Mouse (Mus musculus): ENCODE measurements around the gene Gm11116.
"Not testable (repeated sequence)": the region's sequence is repeated elsewhere in the genome, so short reads cannot be mapped to it uniquely, and the experiment has no call there.

The Gm11116 gene

DNA sequence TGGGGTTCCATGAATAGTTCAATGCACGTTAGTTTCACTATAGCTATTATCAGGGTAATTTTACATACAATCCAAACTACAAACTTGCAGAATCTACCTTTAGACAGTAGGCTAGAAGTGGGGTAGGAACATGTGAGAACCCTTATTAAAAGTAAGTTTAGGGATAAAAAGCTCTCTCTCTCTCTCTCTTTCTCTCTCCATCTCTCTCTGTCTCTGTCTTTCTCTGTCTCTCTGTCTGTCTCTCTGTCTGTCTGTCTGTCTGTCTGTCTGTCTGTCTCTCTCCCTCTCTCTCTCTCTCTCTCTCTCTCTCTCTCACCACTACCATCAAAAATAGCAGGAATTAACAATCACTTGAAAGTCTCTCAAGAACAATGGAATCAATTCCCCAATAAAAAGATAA lies at the start of gene Gm11116:
Gene Gm11116 (minus strand): TSS at position 101 of the 400 bp plus-strand sequence.
- DNase-seq (ENCODE audit: low spot score), result no peak

DNA sequence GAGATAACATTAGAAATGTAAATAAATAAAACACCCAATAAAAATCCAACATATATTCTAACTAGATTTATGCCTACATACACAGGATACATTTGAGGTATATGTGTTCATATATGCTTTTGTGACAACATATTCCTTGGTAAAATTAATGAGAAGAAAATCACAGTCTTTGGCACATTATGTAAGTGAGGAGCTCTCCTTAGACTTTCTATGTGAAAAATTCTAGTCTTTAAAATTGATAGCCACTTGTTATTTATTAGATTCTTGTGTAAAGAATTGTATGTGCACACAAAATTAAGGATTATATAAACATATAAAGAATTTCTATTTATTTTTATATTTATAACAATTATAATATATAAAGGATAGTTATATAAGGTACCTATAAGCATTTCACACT lies 42.7 kb upstream of the Gm11116 start, which contains the start of gene Gm11115:
Gene Gm11115 (minus strand): TSS at position 101 of the 400 bp plus-strand sequence.
- DNase-seq (ENCODE audit: low spot score), result no peak

DNA sequence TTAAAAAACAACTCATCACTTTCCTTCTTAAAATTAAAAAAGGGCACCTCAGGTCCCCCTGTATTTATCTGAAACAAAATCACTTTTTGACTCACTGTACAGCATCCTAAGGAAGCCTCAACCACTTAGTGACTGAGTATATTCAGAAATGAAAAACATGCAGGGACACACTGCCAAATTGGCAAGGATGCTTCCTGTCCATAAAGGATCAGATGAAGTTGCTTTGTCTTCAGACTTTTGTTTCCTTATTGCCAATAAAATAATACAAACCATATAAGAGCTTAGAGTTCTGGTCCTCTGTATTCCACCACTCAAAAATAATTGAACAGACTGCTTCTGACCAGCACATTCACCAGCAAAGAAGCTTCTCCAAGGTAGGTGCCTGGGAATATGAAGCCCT lies 25.1 kb downstream of the Gm11116 start, which contains the start of gene Smr2:
Gene Smr2 (plus strand): TSS at position 301 of the 400 bp plus-strand sequence.
- DNase-seq (ENCODE audit: low spot score), result not testable (repeated sequence)
